Mouse (Mus musculus) heart, embryonic 16.5 days (tissue): Measurements from ENCODE around the gene Wnt10a. TPM values are rescaled to one million over a fixed set of nuclear protein-coding genes. Genes with fewer than 3 reads are reported as not detected.
"Not testable (repeated sequence)": the region's sequence is repeated elsewhere in the genome, so short reads cannot be mapped to it uniquely, and the experiment has no call there.

ENCODE experiments used
- ATAC-seq: fragments of 200-750 bp; cut with Nextera tagmentation; replicated peaks from 2 replicates; pipeline ENCODE4 v1.8.0; 2017; ENCODE audit warnings: moderate number of reproducible peaks; ENCODE audit not compliant: insufficient read depth, low FRiP score; ENCODE audit errors: extremely low read depth
- H3K27ac ChIP-seq: fragments of 300-500 bp; sonication (generic); 2 replicates; pipeline ENCODE4 v1.5.1; 2014; ENCODE audit warnings: mild to moderate bottlenecking, low read length, control low read depth, moderate library complexity
- H3K27me3 ChIP-seq: fragments of 300-500 bp; sonication (generic); 2 replicates; pipeline ENCODE4 v1.6.1; 2014; ENCODE audit warnings: low read length, mixed read lengths; ENCODE audit not compliant: control insufficient read depth, insufficient read depth
- H3K36me3 ChIP-seq: fragments of 300-500 bp; sonication (generic); 2 replicates; pipeline ENCODE4 v1.6.1; 2014; ENCODE audit not compliant: control insufficient read depth, insufficient read depth
- H3K4me1 ChIP-seq: fragments of 300-500 bp; sonication (generic); 2 replicates; pipeline ENCODE4 v1.6.1; 2014; ENCODE audit warnings: low read length, mixed read lengths; ENCODE audit not compliant: control insufficient read depth, insufficient read depth
- H3K4me2 ChIP-seq: fragments of 300-500 bp; sonication (generic); 2 replicates; pipeline ENCODE4 v1.6.1; 2014; ENCODE audit warnings: low read depth, mild to moderate bottlenecking, control low read depth, low read length
- H3K4me3 ChIP-seq: fragments of 300-500 bp; sonication (generic); 2 replicates; pipeline ENCODE4 v1.5.1; 2014; ENCODE audit warnings: mild to moderate bottlenecking, control low read depth, low read length
- H3K9ac ChIP-seq: fragments of 300-500 bp; sonication (generic); 2 replicates; pipeline ENCODE4 v1.6.1; 2014; ENCODE audit warnings: low read length, control low read depth
- H3K9me3 ChIP-seq: fragments of 300-500 bp; sonication (generic); replicated peaks from 2 replicates; pipeline ENCODE4 v1.6.1; 2016; ENCODE audit warnings: low read length; ENCODE audit not compliant: control insufficient read depth
- WGBS: fragments of 180-500 bp; shearing (Covaris S2); extraction: QIAGEN DNeasy Blood & Tissue Kit; methylation state at CpG from one replicate; pipeline ENCODE4 v1.1.7; 2014; 5-methylcytosine and 5-hydroxymethylcytosine counted together
- polyA plus RNA-seq: library from polyadenylated mRNA; unstranded; fragments of >200 nt; fragmentation: Nextera tagmentation; extraction: Ambion mirVana; gene quantifications from 2 replicates; pipeline ENCODE4 v1.2.1, GENCODE M21; 2015

The Wnt10a gene
- polyA plus RNA-seq, 1 experiment from 2014 or later, result 0.20 TPM

DNA sequence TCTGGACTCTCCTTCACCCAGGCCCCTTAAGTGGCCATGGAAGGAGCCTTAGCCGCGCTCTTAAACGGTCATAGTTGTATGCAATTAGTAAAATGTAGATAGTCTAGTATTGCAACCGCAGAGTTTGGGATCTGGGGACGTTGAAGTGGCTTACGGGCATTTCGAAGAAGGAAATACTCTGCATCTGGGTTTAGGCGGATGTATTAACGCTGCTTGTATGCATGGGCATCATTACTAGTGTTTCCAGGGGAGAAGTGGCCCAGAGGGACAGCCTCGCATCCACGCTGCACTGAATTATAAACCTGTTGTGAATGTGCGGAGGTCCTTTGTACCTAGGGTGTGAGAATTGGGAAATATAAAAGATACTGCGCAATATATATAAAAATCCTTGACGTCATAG lies 25.9 kb downstream of the Wnt10a start:
- Histone ChIP-seq H3K4me1 (peaks cover 2% of the 10 kb centered on the region; the same call in 1 of the 2 replicates), H3K9me3 (no peaks in the 10 kb centered on the region), H3K27ac (peak overlapping the region; percentile 87), H3K27me3 (no peaks in the 10 kb centered on the region), H3K9ac (peak overlapping the region; percentile 88), H3K4me3 (peak overlapping the region; percentile 75), H3K4me2 (peak overlapping the region; percentile 71), H3K36me3 (no peaks in the 10 kb centered on the region)
- no peak; the same call in 1 of the 2 replicates for ATAC-seq
- 13% methylated on average over 14 of the region's 14 CpGs for WGBS

DNA sequence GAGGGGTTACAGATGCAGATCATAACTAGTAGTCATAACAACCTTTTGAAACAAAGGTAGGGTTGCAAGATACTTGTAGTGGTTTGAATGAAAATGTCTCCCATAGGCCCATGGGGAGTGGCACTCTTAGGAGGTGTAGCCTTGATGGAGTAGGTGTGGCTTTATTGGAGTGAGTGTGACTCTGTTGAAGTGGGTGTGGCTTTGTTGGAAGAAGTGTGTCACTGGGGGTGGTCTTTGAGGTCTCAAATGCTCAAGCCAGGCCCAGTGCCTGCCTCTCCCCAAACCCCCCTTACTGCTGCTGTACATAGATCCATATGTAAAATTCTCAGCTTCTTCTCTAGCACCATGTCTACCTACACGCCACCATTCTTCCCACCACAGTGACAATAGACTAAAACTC lies 27.2 kb downstream of the Wnt10a start:
- Histone ChIP-seq H3K9ac (no peak overlapping the region), H3K4me3 (no peak overlapping the region), H3K4me2 (no peak overlapping the region), H3K9me3 (no peaks in the 10 kb centered on the region), H3K27me3 (no peaks in the 10 kb centered on the region), H3K27ac (no peak overlapping the region), H3K4me1 (peaks cover 2% of the 10 kb centered on the region; the same call in 1 of the 2 replicates), H3K36me3 (no peaks in the 10 kb centered on the region)
- no peak for ATAC-seq
- WGBS, result 86% methylated on average over 1 of the region's 1 CpGs

DNA sequence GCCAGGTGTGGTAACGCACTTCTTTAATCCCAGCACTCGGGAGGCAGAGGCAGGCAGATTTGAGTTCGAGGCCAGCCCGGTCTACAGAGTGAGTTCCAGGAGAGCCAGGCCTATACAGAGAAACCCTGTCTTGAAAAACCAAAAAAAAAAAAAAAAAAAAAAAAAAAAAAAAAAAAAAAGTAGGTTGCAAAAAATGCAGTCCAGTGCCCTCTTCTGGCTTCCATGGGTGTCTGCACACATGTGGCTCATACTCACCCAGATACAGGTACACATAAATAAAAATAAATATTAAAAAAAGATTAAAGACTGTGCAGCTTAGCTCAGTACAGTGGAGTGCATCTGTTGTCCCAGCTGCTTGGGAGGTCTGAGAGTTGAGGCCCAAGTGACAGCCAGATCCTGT lies 32.3 kb downstream of the Wnt10a start:
- H3K4me3 ChIP-seq, H3K27me3 ChIP-seq, ATAC-seq, H3K4me2 ChIP-seq, H3K27ac ChIP-seq, H3K9ac ChIP-seq, H3K9me3 ChIP-seq, H3K36me3 ChIP-seq, H3K4me1 ChIP-seq: not testable (repeated sequence)
- 99% methylated on average over 4 of the region's 4 CpGs for WGBS

DNA sequence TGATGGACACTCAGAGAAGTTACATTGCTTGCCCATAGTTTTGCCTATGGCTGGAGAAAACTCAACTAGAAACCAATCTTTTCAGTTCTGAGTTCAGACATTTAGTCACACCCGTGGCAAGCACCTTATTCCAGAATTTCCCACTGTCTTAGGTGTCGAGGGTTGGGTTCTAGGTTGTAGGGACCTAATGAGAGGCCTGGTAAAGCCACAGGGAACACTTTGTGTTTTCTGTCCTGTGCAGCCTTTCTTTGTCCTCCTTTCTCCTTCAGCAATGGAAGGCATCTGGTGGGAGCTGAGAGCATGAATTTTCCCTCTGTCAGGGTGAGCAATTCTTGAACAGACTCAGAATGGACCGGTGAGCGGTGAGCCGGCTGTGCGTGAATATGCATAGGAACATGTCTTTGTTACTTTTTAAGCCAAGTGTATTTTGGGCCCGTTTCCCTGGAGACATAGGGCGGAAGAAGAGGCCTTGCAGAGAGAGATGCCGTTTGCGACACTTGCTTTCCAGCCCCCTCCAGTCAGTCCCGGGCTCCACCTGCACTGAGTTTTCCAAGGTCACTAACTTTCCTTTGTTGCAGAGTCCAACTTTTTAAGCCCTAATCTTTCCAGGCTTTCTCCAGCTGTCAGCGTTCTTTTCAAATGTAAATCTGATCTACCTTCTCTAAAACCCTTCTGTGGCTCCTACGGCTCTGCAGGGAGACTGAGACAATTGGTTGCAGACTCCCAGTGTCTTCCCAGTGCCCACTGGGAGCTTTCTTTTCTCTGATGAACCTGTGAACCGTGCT lies 33.4 kb downstream of the Wnt10a start:
- Histone ChIP-seq H3K27ac (no peak overlapping the region), H3K9ac (no peak overlapping the region), H3K9me3 (no peaks in the 10 kb centered on the region), H3K4me2 (no peak overlapping the region), H3K36me3 (no peaks in the 10 kb centered on the region), H3K4me1 (no peaks in the 10 kb centered on the region), H3K27me3 (no peaks in the 10 kb centered on the region), H3K4me3 (no peak overlapping the region)
- 30% methylated on average over 14 of the region's 14 CpGs for WGBS
- no peak for ATAC-seq

DNA sequence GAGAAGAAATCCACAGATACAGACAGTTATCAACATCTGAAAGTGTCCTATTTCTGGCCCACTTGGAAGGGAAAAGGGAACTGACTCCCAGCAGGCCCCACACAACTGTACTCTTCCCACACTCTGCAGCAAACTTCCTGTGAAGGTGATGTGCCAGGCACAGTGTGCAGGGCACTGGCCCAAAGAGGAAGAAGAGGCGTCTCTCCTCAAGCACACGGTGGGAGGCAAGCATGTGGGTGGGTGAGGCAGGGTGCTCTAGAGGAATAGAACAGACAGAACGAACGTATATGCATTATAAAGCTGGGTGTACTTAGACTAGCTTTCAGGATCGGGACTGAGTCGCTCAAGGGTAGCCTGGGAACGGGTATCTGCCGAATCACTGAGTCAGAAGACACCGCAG lies 38.7 kb downstream of the Wnt10a start:
- no peaks in the 10 kb centered on the region for H3K9me3 ChIP-seq
- no peak overlapping the region for H3K9ac ChIP-seq
- H3K4me1 ChIP-seq, result no peaks in the 10 kb centered on the region
- H3K36me3 ChIP-seq, result no peaks in the 10 kb centered on the region
- no peak for ATAC-seq
- H3K4me3 ChIP-seq, result no peak overlapping the region
- no peak overlapping the region for H3K27ac ChIP-seq
- H3K27me3 ChIP-seq, result peaks cover 2% of the 10 kb centered on the region; the same call in 1 of the 2 replicates
- no peak overlapping the region for H3K4me2 ChIP-seq
- WGBS, result 61% methylated on average over 9 of the region's 9 CpGs

DNA sequence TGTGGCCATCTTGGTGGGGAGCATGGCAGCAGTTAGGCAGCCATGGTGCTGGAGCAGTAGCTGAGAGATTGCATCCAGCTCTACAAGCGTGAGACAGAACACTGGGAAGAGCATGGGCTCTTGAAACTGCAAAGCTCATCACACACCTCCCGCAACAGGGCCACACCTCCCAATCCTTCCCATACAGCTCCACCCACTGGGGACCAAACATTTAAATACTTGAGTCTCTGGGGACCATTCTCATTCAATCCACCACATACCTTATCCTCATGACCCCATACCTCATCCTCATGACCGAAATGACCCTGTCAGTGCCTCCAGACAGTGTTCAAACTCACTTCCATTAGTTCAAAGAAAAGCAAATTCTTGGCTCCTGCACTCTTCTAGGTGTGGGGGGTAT lies 41.9 kb downstream of the Wnt10a start:
- no peak for ATAC-seq
- WGBS, result 65% methylated on average over 3 of the region's 3 CpGs

DNA sequence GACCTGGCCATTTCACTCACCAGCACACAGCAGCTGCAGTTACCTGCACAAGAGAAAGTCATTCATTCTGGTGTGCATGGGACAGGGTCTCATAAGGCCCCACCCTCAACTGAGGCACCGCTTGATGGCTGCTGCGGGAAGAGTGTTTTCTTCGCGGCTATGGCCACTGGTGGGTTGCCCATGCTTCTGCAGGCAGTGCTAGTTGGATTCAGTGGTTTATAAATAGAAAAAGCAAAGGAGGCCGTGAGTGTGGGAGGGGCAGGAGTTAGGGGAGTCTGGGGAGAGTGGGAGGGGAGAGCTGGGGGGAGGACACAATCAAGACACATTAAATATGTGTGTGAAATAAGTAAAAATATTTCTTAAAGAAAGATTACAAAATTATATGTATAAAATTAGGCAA lies 51.8 kb downstream of the Wnt10a start:
- Histone ChIP-seq H3K4me2 (no peak overlapping the region), H3K27me3 (peaks cover 14% of the 10 kb centered on the region), H3K9me3 (no peaks in the 10 kb centered on the region), H3K4me1 (no peaks in the 10 kb centered on the region), H3K27ac (no peak overlapping the region), H3K4me3 (no peak overlapping the region), H3K36me3 (no peaks in the 10 kb centered on the region), H3K9ac (no peak overlapping the region)
- no peak for ATAC-seq
- 54% methylated on average over 5 of the region's 5 CpGs for WGBS

More for the DNA sequence above, 41.9 kb downstream of the Wnt10a start:
- no peak overlapping the region for H3K4me3 ChIP-seq
- no peaks in the 10 kb centered on the region for H3K4me1 ChIP-seq
- no peak overlapping the region for H3K9ac ChIP-seq
- no peaks in the 10 kb centered on the region for H3K9me3 ChIP-seq
- no peaks in the 10 kb centered on the region for H3K36me3 ChIP-seq
- no peak overlapping the region for H3K4me2 ChIP-seq
- H3K27ac ChIP-seq, result no peak overlapping the region
- peaks cover 2% of the 10 kb centered on the region; the same call in 1 of the 2 replicates for H3K27me3 ChIP-seq

DNA sequence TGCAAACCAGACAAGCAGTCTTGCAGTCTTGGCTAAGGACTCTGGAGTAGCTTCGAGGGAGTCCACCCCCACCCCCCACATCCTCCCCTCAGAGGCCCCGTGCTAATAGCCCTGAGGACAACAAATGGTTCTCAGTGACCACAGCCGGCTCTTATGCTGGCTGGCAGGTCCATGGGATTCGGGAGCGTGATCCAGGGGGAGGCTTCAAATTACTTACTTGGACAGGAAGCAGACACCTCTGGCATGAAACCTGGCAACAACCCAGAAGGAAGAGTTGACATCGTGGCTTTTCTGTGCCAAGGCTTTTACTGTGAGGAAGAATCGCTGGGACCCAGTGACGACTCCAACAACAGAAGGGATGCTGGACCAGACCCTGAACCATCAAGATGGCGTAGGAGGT lies 55.0 kb downstream of the Wnt10a start:
- Histone ChIP-seq H3K27me3 (peaks cover 36% of the 10 kb centered on the region), H3K4me3 (no peak overlapping the region), H3K27ac (no peak overlapping the region), H3K9ac (no peak overlapping the region), H3K36me3 (no peaks in the 10 kb centered on the region), H3K4me1 (no peaks in the 10 kb centered on the region), H3K9me3 (no peaks in the 10 kb centered on the region), H3K4me2 (no peak overlapping the region)
- ATAC-seq, result no peak
- 27% methylated on average over 9 of the region's 9 CpGs for WGBS

DNA sequence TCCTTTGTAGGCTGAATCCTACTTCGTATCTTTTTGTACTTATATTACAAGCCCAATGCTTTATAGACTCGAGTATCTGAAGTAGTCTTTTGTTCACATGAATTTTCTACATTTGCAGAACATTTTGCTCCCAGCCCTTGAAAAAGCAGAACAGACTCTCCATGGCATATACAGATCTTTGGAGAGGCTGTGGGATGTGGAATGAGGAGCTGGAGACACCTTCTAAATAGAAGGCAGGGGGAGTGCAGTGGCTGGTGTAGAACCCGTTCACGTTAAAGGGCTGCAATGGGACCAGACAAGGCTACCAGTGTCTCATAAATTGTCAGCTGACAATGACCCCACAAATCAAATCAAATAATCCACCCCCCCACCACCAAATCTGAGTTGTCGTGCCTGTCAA lies 57.6 kb downstream of the Wnt10a start:
- no peaks in the 10 kb centered on the region for H3K9me3 ChIP-seq
- no peak overlapping the region for H3K4me3 ChIP-seq
- peaks cover 54% of the 10 kb centered on the region for H3K27me3 ChIP-seq
- WGBS, result 56% methylated on average over 5 of the region's 5 CpGs
- no peaks in the 10 kb centered on the region for H3K36me3 ChIP-seq
- ATAC-seq, result no peak
- no peak overlapping the region for H3K4me2 ChIP-seq
- no peaks in the 10 kb centered on the region for H3K4me1 ChIP-seq
- H3K9ac ChIP-seq, result no peak overlapping the region
- H3K27ac ChIP-seq, result no peak overlapping the region
